ENCODE assay signal across 8 mouse cellular contexts in genomic region chr1:131083609-131084008, GRCm38 (mm10). TPM values are rescaled to one million over a fixed set of nuclear protein-coding genes. Genes with fewer than 3 reads are reported as not detected.
A peak's percentile ranks its signal among the peaks of the same experiment; 100 is the strongest.
DNase-seq lines count a peak whose midpoint lies in the region; ATAC-seq and TF ChIP-seq lines count a peak whose summit lies in the region.

No protein-coding gene starts in this region.

- 59% methylated on average over 4 of the region's 4 CpGs for WGBS in hindbrain, embryonic 13.5 days
- 58% methylated on average over 4 of the region's 4 CpGs for WGBS in hindbrain, embryonic 11.5 days
- 17% methylated on average over 4 of the region's 4 CpGs for WGBS in intestine, postnatal 0 days
- 0% methylated on average over 4 of the region's 4 CpGs for WGBS in macrophage (ENCODE audit: missing documents)

- no peak overlapping the region for H3K4me2 ChIP-seq in hindbrain, embryonic 13.5 days
- no peak overlapping the region for H3K4me2 ChIP-seq in hindbrain, embryonic 11.5 days (replicated peaks; ENCODE audit: low read depth, low read length)
- peak overlapping the region; percentile 25 for H3K4me2 ChIP-seq in intestine, postnatal 0 days (replicated peaks; ENCODE audit: low read depth)

- H3K27ac ChIP-seq in hindbrain, embryonic 13.5 days = peak overlapping the region; percentile 61; the same call in 1 of the 2 replicates
- H3K27ac ChIP-seq in hindbrain, embryonic 11.5 days (ENCODE audit: low read depth, low read length) = no peak overlapping the region
- peak overlapping the region; percentile 83 for H3K27ac ChIP-seq in brown adipose tissue, adult 24 weeks (replicated peaks; ENCODE audit: low read depth, low read length)
- peak overlapping the region; percentile 64; the same call in 1 of the 2 replicates for H3K27ac ChIP-seq in intestine, postnatal 0 days (ENCODE audit: low read depth, low read length)
- H3K27ac ChIP-seq in macrophage = peak overlapping the region; percentile 95

- no peak overlapping the region for H3K9ac ChIP-seq in hindbrain, embryonic 13.5 days
- H3K9ac ChIP-seq in hindbrain, embryonic 11.5 days (ENCODE audit: low read depth, low read length) = no peak overlapping the region
- H3K9ac ChIP-seq in intestine, postnatal 0 days (ENCODE audit: low read depth, low read length) = no peak overlapping the region

- H3K4me3 ChIP-seq in hindbrain, embryonic 13.5 days = no peak overlapping the region
- no peak overlapping the region for H3K4me3 ChIP-seq in hindbrain, embryonic 11.5 days (ENCODE audit: low read depth, low read length)
- no peak overlapping the region for H3K4me3 ChIP-seq in brown adipose tissue, adult 24 weeks (ENCODE audit: insufficient read depth, low read depth, low read length)
- no peak overlapping the region for H3K4me3 ChIP-seq in intestine, postnatal 0 days (ENCODE audit: low read depth, low read length)
- H3K4me3 ChIP-seq in macrophage (ENCODE audit: inconsistent target) = peak overlapping the region; percentile 2; the same call in 1 of the 2 replicates

- H3K36me3 ChIP-seq in hindbrain, embryonic 13.5 days = no peaks in the 10 kb centered on the region
- no peaks in the 10 kb centered on the region for H3K36me3 ChIP-seq in hindbrain, embryonic 11.5 days (ENCODE audit: control insufficient read depth, insufficient read depth, low read length)
- H3K36me3 ChIP-seq in intestine, postnatal 0 days (ENCODE audit: control insufficient read depth, insufficient read depth) = no peaks in the 10 kb centered on the region
- H3K36me3 ChIP-seq in macrophage (ENCODE audit: inconsistent target) = no peaks in the 10 kb centered on the region

- no peaks in the 10 kb centered on the region for H3K9me3 ChIP-seq in hindbrain, embryonic 13.5 days
- no peaks in the 10 kb centered on the region for H3K9me3 ChIP-seq in hindbrain, embryonic 11.5 days (ENCODE audit: control insufficient read depth, low read length)
- H3K9me3 ChIP-seq in intestine, postnatal 0 days (ENCODE audit: control insufficient read depth) = no peaks in the 10 kb centered on the region

- DNase-seq in hindbrain, embryonic 11.5 days (ENCODE audit: low spot score) = no peak
- DNase-seq in thymus, postnatal 25 days = no peak
- DNase-seq in thymus, postnatal 14 days = no peak
- DNase-seq in left cerebral cortex, adult 18-20 months (ENCODE audit: low spot score in 2 of 2) = no peak

- peaks cover 100% of the 10 kb centered on the region for H3K79me2 ChIP-seq in macrophage (ENCODE audit: inconsistent target)

- no peak for ATAC-seq in hindbrain, embryonic 13.5 days (ENCODE audit: low FRiP score)
- ATAC-seq in hindbrain, embryonic 11.5 days (ENCODE audit: low FRiP score) = no peak
- no peak for ATAC-seq in intestine, postnatal 0 days

- H3K4me1 ChIP-seq in hindbrain, embryonic 13.5 days (replicated peaks) = peaks cover 91% of the 10 kb centered on the region
- H3K4me1 ChIP-seq in hindbrain, embryonic 11.5 days (replicated peaks; ENCODE audit: control insufficient read depth, insufficient read depth, low read length) = peaks cover 13% of the 10 kb centered on the region; the same call in 1 of the 2 replicates
- H3K4me1 ChIP-seq in brown adipose tissue, adult 24 weeks (ENCODE audit: control insufficient read depth, insufficient read depth, insufficient read length, low read length) = peaks cover 72% of the 10 kb centered on the region
- peaks cover 30% of the 10 kb centered on the region for H3K4me1 ChIP-seq in intestine, postnatal 0 days (replicated peaks; ENCODE audit: control insufficient read depth, insufficient read depth, low read length)

- no peak for TF ChIP-seq CTCF in intestine, postnatal 0 days (IDR thresholded peaks at IDR 0.05; ENCODE audit: low read depth)

- H3K27me3 ChIP-seq in hindbrain, embryonic 13.5 days = no peaks in the 10 kb centered on the region
- H3K27me3 ChIP-seq in hindbrain, embryonic 11.5 days (ENCODE audit: control insufficient read depth, insufficient read depth, low read length) = no peaks in the 10 kb centered on the region
- H3K27me3 ChIP-seq in intestine, postnatal 0 days (replicated peaks; ENCODE audit: control insufficient read depth, insufficient read depth, low read length) = no peaks in the 10 kb centered on the region

RNA-seq across cellular contexts. Expression of gene Mapkapk2, which starts 14.0 kb away (rescaled TPM):
- polyA plus RNA-seq in hindbrain, embryonic 13.5 days (2015; fragmentation: Nextera tagmentation; extraction: Ambion mirVana) = 22.0 and 23.1 TPM in 2 replicates
- polyA plus RNA-seq in hindbrain, embryonic 11.5 days (2014; fragmentation: Nextera tagmentation; extraction: Ambion mirVana) = 39.8 and 43.7 TPM in 2 replicates
- 76.7 and 87.6 TPM in 2 replicates for polyA plus RNA-seq in brown adipose tissue, adult 24 weeks (2012; ENCODE audit: insufficient read depth, insufficient read length, missing spikeins)
- polyA plus RNA-seq in intestine, postnatal 0 days (2015; fragmentation: Nextera tagmentation; extraction: Ambion mirVana) = 34.9 and 35.9 TPM in 2 replicates
- total RNA-seq in macrophage (2018; cell fraction: chromatin; rRNA removed) = 1,000 to 10,000 TPM in 2 of 26 experiments, 100 to 1,000 TPM in 16, 10 to 100 TPM in 8; 49.4 to 1,356 (median 242) TPM
- total RNA-seq in macrophage (2018; cell fraction: cytosol; rRNA removed) = 100 to 1,000 TPM; 131 to 754 (median 228) TPM
- total RNA-seq in macrophage (2018; cell fraction: nucleus; rRNA removed) = 1,000 to 10,000 TPM in 3 of 26 experiments, 100 to 1,000 TPM in 21, 10 to 100 TPM in 2; 85.5 to 1,231 (median 424) TPM
- polyA plus RNA-seq in macrophage (2018) = 87.7 to 156 TPM (median 109 TPM) in 3 replicates
- total RNA-seq in left cerebral cortex, adult 18-20 months (2021) = 10 to 100 TPM; 35.8 to 37.2 TPM

RNA-seq across cellular contexts. Expression of gene Dyrk3, which starts 54.5 kb away (rescaled TPM):
- polyA plus RNA-seq in hindbrain, embryonic 13.5 days (2015; fragmentation: Nextera tagmentation; extraction: Ambion mirVana) = 15.5 and 15.6 TPM in 2 replicates
- polyA plus RNA-seq in hindbrain, embryonic 11.5 days (2014; fragmentation: Nextera tagmentation; extraction: Ambion mirVana) = 10.6 and 11.6 TPM in 2 replicates
- polyA plus RNA-seq in brown adipose tissue, adult 24 weeks (2012; ENCODE audit: insufficient read depth, insufficient read length, missing spikeins) = not detected in 2 replicates
- polyA plus RNA-seq in intestine, postnatal 0 days (2015; fragmentation: Nextera tagmentation; extraction: Ambion mirVana) = 0.54 and 0.80 TPM in 2 replicates
- total RNA-seq in macrophage (2018; cell fraction: chromatin; rRNA removed) = 1 to 10 TPM in 1 of 26 experiments, under 1 TPM in 10, not detected in 15; 0.21 to 1.1 (median 0.33) TPM
- 1 to 10 TPM in 1 of 26 experiments, under 1 TPM in 25; 0.20 to 1.0 (median 0.42) TPM for total RNA-seq in macrophage (2018; cell fraction: cytosol; rRNA removed)
- total RNA-seq in macrophage (2018; cell fraction: nucleus; rRNA removed) = 1 to 10 TPM in 3 of 26 experiments, under 1 TPM in 20, not detected in 3; 0.16 to 1.3 (median 0.37) TPM
- polyA plus RNA-seq in macrophage (2018) = 0.30 to 0.75 TPM (median 0.67 TPM) in 3 replicates
- 10 to 100 TPM; 14.9 to 16.7 TPM for total RNA-seq in left cerebral cortex, adult 18-20 months (2021)
